Mouse (Mus musculus) CD4-positive naive resting alpha-beta T cell, adult 57 days (primary cell): ENCODE data around the gene Birc6. TPM values are rescaled to one million over a fixed set of nuclear protein-coding genes. Genes with fewer than 3 reads are reported as not detected.

ENCODE experiments used
- total RNA-seq: library from RNA; stranded (reverse); gene quantifications from one replicate; pipeline ENCODE4 v1.2.4, GENCODE M21; 2023

Birc6 gene
- total RNA-seq = 283 TPM

DNA sequence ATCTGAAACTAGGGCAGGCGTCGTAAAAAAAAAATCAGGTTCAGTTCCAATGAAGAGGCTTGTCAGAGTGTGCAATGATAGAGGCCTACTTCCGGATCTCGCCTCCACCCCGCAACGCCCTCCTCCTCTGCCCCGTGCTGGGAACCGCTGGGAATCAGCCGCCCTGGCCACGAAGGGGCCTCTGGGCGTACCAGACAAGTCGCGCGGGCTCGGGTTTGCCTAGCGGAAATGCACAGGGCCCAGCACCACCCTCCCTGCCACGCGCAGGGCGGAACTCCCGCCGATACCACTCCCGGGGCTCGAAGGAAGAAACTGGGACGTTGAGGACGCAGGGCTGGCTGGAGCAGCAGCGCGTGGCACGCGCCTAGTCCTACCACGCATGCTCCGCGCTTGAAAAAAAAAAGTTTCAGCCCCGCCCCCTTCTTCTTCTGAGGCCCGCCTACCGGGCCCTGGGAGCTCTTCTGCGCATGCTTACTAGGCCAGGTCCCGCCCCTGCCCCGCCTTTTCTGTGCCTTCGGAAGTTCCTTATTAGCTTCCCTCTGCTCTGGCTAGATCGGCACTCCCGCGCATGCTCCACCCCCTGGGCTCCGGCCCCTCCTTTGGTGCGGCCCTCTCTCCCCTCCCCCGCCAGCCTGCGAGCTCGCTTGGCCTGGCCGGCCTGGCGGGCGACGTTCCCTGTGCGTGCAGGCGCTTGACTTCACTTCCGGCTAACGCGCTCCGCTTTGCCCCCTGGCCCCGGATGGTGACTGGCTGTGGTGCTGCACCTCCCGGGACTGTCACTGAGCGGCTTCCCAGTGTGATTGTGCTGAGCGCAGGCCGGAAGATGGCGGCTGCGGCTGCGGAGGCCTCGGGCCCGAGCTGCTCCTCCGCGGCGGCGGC lies at the start of gene Birc6:
TSS of gene Birc6 (plus strand) at position 567 of the 879 bp plus-strand sequence.

DNA sequence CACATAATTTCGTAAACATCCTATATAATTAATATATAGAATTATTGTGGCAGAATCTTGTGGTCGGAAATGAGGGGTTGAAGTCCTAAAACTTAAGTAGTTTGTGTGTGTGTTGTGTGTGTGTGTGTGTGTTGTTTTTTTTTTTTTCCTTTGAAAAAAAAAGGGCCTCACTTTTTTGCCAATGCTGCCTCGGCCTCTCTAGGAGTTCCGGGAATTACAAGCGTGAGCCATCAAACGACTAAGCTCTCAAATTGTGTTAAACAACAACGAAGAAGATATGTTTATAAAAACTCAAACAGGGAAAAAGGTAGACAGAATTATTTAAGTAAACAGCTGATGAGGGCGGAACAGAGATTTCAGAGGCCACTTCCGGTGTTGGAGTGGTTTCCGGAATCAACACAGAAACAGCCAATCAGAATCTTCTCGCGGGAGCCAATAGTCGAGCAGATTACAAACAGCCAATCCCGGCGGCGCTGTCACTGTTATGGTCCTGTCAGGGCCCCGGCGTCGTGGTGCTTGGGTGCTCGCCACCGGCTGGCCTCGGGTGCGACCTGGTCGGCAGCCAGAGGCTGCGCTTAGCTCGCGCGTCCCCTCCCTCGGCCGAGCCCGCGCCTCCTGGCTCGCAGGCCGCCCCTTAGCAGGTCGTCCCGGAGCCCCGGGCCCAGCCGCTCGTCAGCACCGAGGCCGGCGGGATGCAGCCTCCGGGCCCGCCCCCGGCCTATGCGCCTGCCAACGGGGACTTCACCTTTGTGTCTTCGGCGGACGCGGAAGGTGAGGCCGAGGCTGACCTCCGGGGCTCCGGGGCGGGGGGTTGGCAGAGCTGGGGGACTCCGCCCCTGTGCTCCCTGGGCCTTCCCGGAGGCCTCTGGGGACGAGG lies 38.8 kb upstream of the Birc6 start, which contains the start of gene Yipf4:
TSS of gene Yipf4 (plus strand) at position 470 of the 877 bp plus-strand sequence.

DNA sequence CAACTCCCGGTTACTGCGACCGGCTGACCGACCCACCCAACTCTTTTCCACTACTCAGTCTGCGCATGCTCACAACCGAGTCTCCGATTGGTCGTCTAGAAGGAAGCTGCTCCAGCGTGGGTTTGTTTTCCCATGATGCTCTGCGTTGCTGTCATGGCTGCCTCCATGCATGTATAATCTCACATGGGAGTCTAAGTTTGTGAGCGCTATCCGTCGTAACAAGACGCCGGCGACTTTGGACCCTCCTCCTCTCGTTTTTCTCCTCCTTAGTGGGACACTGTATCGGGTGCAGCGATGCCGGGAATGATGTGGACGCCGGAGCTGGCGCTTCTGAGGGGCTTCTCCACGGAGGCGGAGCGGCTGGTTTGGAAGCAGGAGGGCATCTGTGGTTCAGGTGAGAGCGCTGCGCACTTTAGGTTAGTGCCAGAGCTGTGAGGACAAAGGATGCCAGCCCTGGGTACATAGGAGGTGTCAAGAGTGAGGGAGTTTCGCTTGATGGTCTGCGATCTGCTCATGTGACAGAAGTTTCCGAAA lies 189.6 kb downstream of the Birc6 start, which contains the start of gene Ttc27:
TSS of gene Ttc27 (plus strand) at position 115 of the 534 bp plus-strand sequence.

Other genes with a start within 250 kb of the Birc6 start
- gene Memo1, start 232.8 kb upstream of the Birc6 start, total RNA-seq = 43.4 TPM
- 44.2 TPM for gene Dpy30, start 204.4 kb upstream of the Birc6 start, total RNA-seq
- 30.7 TPM for gene Spast, start 189.3 kb upstream of the Birc6 start, total RNA-seq
- 12.8 TPM for gene Slc30a6, start 132.7 kb upstream of the Birc6 start, total RNA-seq
- 0.35 TPM for gene Nlrc4, start 69.2 kb upstream of the Birc6 start, total RNA-seq
- gene Yipf4, start 38.8 kb upstream of the Birc6 start, total RNA-seq = 77.4 TPM
- gene Ttc27, start 189.4 kb downstream of the Birc6 start, total RNA-seq = 58.4 TPM